Mouse (Mus musculus) forebrain, embryonic 16.5 days (tissue): ENCODE data around the gene G430095P16Rik. TPM values are rescaled to one million over a fixed set of nuclear protein-coding genes. Genes with fewer than 3 reads are reported as not detected.
A peak's percentile ranks its signal among the peaks of the same experiment; 100 is the strongest.

ENCODE experiments used
- ATAC-seq: fragments of 200-750 bp; cut with Nextera tagmentation; 2 replicates; pipeline ENCODE4 v1.8.0; 2017; ENCODE audit warnings: mild to moderate bottlenecking, moderate library complexity
- H3K27ac ChIP-seq: fragments of 300-500 bp; sonication (generic); 2 replicates; pipeline ENCODE4 v1.5.1; 2014; ENCODE audit warnings: low read length, control low read depth
- H3K27me3 ChIP-seq: fragments of 300-500 bp; sonication (generic); replicated peaks from 2 replicates; pipeline ENCODE4 v1.6.1; 2014; ENCODE audit warnings: low read length; ENCODE audit not compliant: control insufficient read depth, insufficient read depth
- H3K36me3 ChIP-seq: fragments of 300-500 bp; sonication (generic); 2 replicates; pipeline ENCODE4 v1.6.1; 2014; ENCODE audit not compliant: control insufficient read depth, insufficient read depth
- H3K4me1 ChIP-seq: fragments of 300-500 bp; sonication (generic); replicated peaks from 2 replicates; pipeline ENCODE4 v1.6.1; 2014; ENCODE audit warnings: low read length; ENCODE audit not compliant: control insufficient read depth, insufficient read depth
- H3K4me2 ChIP-seq: fragments of 300-500 bp; sonication (generic); 2 replicates; pipeline ENCODE4 v1.6.1; 2014; ENCODE audit warnings: mild to moderate bottlenecking, low read length, control low read depth
- H3K4me3 ChIP-seq: fragments of 300-500 bp; sonication (generic); replicated peaks from 2 replicates; pipeline ENCODE4 v1.5.1; 2014; ENCODE audit warnings: mild to moderate bottlenecking, low read length, control low read depth
- H3K9ac ChIP-seq: fragments of 300-500 bp; sonication (generic); replicated peaks from 2 replicates; pipeline ENCODE4 v1.6.1; 2014; ENCODE audit warnings: low read depth, low read length, control low read depth
- H3K9me3 ChIP-seq: fragments of 300-500 bp; sonication (generic); 2 replicates; pipeline ENCODE4 v1.6.1; 2016; ENCODE audit warnings: low read length; ENCODE audit not compliant: control insufficient read depth
- WGBS: fragments of 180-500 bp; shearing (Covaris S2); extraction: QIAGEN DNeasy Blood & Tissue Kit; methylation state at CpG from one replicate; pipeline ENCODE4 v1.1.7; 2014; 5-methylcytosine and 5-hydroxymethylcytosine counted together
- polyA plus RNA-seq: library from polyadenylated mRNA; unstranded; fragments of >200 nt; fragmentation: Nextera tagmentation; extraction: Ambion mirVana; gene quantifications from 2 replicates; pipeline ENCODE4 v1.2.1, GENCODE M21; 2015

Gene G430095P16Rik
- polyA plus RNA-seq, 1 experiment from 2014 or later = 2.2 TPM

DNA sequence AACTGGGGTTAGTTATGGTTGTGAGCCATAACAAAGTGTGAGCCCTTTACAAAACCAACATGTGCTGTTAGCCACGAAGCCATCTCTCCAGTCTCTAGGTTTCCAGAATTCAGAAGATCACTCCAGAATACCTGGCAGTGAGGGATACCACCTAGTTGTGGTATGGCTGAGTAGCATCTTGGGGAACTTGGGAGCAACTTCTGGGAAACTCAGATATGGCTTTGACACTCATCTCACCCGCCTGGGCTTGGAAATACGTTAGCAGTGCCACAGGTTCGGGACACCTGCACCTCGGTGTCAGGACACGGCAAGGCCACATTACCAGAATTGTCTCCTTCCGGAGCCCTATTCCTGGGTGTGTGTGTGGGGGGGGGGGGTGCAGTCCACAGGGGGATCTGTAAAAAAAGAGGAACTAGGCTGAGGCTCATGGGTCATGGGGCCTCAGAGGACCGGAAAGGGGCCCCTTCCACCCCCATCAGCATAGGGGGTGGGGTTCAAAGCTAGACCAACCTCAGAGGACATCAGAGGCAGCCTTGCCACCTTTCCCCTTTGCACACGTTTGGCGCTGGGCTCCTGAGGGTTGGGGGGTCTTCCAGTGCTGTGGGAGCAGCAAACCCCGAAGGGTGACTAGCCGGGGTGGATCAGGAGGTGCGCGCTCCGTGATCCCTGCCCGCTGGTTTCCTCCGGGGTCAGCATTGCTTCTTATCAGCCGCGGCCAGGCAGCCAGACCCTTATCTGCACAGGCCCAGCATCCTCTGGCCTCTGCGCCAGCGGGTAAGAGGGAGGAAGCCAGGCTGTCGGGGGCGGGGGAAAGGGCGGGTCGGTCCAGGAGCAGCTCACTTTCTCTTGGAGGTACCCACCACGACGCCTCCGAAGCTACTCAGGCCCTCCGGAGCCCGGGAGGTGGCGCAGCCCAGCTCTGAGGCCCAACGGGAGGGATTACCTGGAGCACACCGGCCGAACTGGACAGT lies 21.6 kb upstream of the G430095P16Rik start, which contains the start of gene Lyl1:
Gene Lyl1, plus strand, starts transcription at position 517 of the 971 bp plus-strand sequence.
- peaks cover 36% of the 10 kb centered on the region for H3K4me1 ChIP-seq
- peaks cover 14% of the 10 kb centered on the region; the same call in 1 of the 2 replicates for H3K36me3 ChIP-seq
- H3K27ac ChIP-seq = peak within 1 kb of the TSS; percentile 60
- H3K4me3 ChIP-seq = no peak within 1 kb of the TSS
- H3K9me3 ChIP-seq = no peaks in the 10 kb centered on the region
- ATAC-seq = no peak
- peaks cover 29% of the 10 kb centered on the region for H3K27me3 ChIP-seq
- no peak within 1 kb of the TSS for H3K4me2 ChIP-seq
- 19% methylated on average over 33 of the region's 34 CpGs for WGBS
- peak within 1 kb of the TSS; percentile 29; the same call in 1 of the 2 replicates for H3K9ac ChIP-seq

DNA sequence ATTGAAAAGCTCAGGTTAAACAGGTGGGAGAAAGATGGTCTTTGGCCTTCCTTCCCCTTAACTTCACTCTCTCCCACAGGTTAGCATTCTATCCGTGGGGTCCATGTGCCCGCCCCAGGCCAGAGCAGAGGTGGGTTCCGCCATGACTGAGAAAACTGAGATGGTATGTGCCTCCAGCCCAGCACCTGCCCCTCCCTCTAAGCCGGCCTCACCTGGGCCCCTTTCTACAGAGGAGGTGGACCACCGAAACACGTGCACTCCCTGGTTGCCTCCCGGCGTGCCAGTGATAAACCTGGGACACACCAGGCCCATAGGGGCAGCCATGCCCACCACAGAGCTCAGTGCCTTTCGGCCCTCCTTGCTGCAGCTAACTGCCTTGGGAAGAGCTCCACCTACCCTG lies 20.2 kb upstream of the G430095P16Rik start:
- no peak for ATAC-seq
- H3K9me3 ChIP-seq = no peaks in the 10 kb centered on the region
- no peak overlapping the region for H3K27ac ChIP-seq
- peaks cover 29% of the 10 kb centered on the region for H3K27me3 ChIP-seq
- WGBS = 73% methylated on average over 9 of the region's 9 CpGs
- H3K36me3 ChIP-seq = peaks cover 12% of the 10 kb centered on the region; the same call in 1 of the 2 replicates
- H3K4me2 ChIP-seq = no peak overlapping the region
- no peak overlapping the region for H3K9ac ChIP-seq
- no peak overlapping the region for H3K4me3 ChIP-seq
- H3K4me1 ChIP-seq = peaks cover 46% of the 10 kb centered on the region

DNA sequence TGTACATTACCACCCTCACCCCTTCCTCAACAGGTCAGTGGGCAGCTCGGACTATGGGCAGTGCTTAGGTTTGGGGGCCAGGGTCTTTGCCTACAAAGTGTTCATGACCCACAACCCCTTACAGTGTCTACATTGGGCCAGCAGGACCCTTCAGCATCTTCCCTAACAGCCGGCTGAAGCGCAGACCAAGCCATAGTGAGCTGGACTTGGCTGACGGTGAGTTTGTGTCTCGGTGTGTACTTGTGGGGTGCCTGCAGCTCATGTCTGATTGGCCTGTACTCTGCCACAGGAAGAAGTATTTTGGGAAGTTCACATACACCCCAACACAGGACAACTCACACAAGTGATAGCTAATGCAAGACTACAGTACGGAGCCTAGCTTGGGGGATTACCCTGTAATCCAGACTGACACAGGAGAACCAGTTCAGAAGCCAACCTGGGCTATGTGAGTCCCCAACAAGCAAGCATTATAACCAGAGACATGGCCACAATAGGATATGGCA lies 19.8 kb upstream of the G430095P16Rik start:
- no peak for ATAC-seq
- H3K27me3 ChIP-seq = peaks cover 31% of the 10 kb centered on the region

DNA sequence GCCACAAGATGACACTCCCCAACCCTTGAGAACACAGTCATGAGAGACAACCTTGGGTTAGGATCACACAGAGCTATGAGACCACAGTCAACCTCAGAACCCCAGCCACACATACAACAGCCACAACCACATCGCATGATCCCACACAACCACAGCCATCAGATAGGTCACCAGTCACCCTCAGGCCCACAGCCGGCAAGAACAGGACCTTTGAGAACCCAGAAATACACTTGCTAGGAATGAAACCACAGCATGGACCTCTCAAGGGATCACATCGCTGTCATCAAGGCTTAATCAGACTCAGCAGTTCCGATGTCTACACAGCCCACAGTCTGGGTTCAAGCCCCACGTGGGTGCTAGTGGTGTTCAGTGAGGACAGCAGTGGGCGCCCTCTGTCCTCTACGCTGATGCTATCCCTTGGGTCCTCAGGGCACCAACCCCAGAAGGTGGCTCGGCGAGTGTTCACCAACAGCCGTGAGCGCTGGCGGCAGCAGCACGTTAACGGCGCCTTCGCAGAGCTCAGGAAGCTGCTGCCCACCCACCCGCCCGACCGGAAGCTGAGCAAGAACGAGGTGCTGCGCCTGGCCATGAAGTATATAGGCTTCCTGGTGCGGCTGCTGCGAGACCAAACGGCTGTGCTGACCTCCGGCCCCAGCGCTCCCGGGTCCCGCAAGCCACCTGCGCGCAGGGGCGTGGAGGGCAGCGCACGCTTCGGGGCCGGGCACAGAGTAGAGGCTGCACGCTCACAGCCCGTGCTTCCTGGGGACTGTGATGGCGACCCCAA lies 19.1 kb upstream of the G430095P16Rik start:
- Histone ChIP-seq H3K4me2 (peak overlapping the region; percentile 20), H3K9ac (peak overlapping the region; percentile 10; the same call in 1 of the 2 replicates), H3K9me3 (no peaks in the 10 kb centered on the region), H3K4me3 (no peak overlapping the region), H3K27me3 (peaks cover 32% of the 10 kb centered on the region), H3K36me3 (peaks cover 5% of the 10 kb centered on the region; the same call in 1 of the 2 replicates), H3K4me1 (peaks cover 56% of the 10 kb centered on the region), H3K27ac (peak overlapping the region; percentile 87)
- 16% methylated on average over 38 of the region's 38 CpGs for WGBS
- no peak for ATAC-seq

More for the DNA sequence above, 19.8 kb upstream of the G430095P16Rik start:
- H3K9me3 ChIP-seq = no peaks in the 10 kb centered on the region
- H3K9ac ChIP-seq = no peak overlapping the region
- no peak overlapping the region for H3K4me3 ChIP-seq
- 83% methylated on average over 6 of the region's 6 CpGs for WGBS
- H3K4me1 ChIP-seq = peaks cover 51% of the 10 kb centered on the region
- H3K27ac ChIP-seq = no peak overlapping the region
- no peak overlapping the region for H3K4me2 ChIP-seq
- H3K36me3 ChIP-seq = peaks cover 7% of the 10 kb centered on the region; the same call in 1 of the 2 replicates

DNA sequence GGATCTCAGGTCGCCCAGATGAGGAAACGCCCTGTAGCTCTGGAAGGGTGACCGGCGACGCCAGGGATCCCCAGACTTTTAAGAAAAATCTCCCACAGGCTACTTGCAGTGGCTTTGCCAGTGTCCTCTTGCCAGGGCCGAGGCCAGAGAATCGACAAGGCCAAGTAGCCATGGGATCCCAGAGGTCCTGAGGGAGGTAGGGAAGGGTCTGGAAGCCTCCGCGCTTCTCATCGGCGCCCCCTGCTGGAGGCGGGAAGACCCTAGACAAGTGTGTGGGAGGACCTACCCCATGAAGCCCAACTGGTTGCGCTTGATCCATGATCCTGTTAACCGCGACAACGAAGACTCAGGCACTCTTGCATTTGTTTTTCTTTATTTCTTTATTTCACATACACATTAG lies 18.5 kb upstream of the G430095P16Rik start:
- H3K4me1 ChIP-seq = peaks cover 58% of the 10 kb centered on the region
- peaks cover 2% of the 10 kb centered on the region; the same call in 1 of the 2 replicates for H3K36me3 ChIP-seq
- H3K27me3 ChIP-seq = peaks cover 32% of the 10 kb centered on the region
- peak overlapping the region; percentile 10; the same call in 1 of the 2 replicates for H3K9ac ChIP-seq
- no peaks in the 10 kb centered on the region for H3K9me3 ChIP-seq
- H3K27ac ChIP-seq = peak overlapping the region; percentile 87
- peak overlapping the region; percentile 34; the same call in 1 of the 2 replicates for H3K4me3 ChIP-seq
- ATAC-seq = peak; percentile 21; the same call in 1 of the 2 replicates
- whole genome bisulfite sequencing = 3% methylated on average over 16 of the region's 16 CpGs
- peak overlapping the region; percentile 56 for H3K4me2 ChIP-seq

DNA sequence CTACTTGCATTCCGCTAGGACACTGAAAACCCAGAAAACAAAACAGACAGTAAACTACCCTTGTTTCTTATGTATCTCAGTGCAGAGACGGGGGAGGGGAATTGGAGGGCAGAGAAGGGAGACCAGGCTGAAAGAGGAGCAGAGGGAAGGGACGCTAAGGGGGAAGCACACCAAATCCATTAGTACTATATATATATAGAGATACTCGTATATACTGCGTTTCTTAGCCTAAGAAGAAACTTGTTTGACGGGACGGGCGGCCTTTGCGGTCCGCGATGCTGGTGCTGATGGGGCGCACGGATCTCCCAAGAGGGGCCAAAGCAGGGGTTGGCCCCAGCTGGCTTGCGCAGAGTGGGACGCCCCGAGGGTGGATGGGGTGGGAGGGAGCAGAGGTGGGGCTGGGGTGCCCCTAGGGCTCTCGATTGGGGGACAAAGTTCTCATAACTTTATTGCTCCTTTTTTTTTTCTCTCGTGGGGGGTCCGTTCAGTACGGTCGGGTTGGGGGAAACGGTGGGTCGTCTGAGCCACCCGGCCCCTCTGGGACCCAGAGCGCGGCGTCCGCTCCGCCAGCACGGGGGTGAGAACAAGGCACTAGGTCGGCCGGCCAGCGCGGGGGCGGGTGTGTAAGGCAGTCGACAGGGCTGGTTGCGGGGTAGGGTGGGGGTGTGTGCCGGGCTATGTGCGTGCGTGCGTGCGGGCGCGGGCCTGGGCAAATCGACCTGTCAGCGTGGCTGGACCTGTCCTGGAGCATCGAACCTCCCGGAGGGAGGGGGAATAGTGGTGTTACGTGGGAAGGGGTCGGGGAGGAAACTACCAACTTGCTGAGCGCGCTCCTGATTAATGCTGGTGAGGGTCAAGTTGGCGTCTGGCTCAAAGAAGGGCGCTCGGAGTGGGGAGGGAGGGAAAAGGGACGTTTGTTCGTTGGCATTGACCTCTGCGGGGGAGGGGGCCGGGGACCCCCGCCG lies 17.7 kb upstream of the G430095P16Rik start:
- H3K4me1 ChIP-seq = peaks cover 65% of the 10 kb centered on the region
- H3K27me3 ChIP-seq = peaks cover 32% of the 10 kb centered on the region

DNA sequence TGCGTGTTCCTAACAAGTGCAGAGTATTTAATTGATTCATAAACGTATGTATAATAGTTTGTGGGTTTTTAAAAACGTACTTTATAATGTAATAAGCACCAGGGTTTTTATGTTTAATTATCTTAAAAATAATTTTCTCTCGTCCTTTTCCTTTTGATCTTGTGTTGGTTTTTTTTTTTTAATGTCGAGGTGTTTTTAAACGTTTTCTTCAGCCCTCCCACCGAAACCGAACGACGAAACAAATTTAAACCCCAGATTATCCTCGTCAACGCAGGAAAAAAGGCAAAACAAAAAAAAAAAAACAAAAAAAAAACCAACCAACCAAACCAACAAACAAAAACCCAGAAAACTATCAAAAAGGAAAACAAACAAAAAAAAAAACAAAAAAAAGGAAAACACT lies 16.8 kb upstream of the G430095P16Rik start:
- 7% methylated on average over 12 of the region's 12 CpGs for WGBS
- Histone ChIP-seq H3K27me3 (peaks cover 32% of the 10 kb centered on the region), H3K4me2 (peak overlapping the region; percentile 56), H3K4me1 (peaks cover 68% of the 10 kb centered on the region), H3K4me3 (peak overlapping the region; percentile 34), H3K36me3 (no peaks in the 10 kb centered on the region), H3K27ac (peak overlapping the region; percentile 87), H3K9ac (peak overlapping the region; percentile 63), H3K9me3 (no peaks in the 10 kb centered on the region)
- no peak for ATAC-seq

More for the DNA sequence above, 17.7 kb upstream of the G430095P16Rik start:
- H3K27ac ChIP-seq = peak overlapping the region; percentile 87
- H3K4me3 ChIP-seq = peak overlapping the region; percentile 34
- WGBS = 4% methylated on average over 54 of the region's 61 CpGs
- H3K4me2 ChIP-seq = peak overlapping the region; percentile 56
- no peaks in the 10 kb centered on the region for H3K36me3 ChIP-seq
- peak overlapping the region; percentile 63 for H3K9ac ChIP-seq
- H3K9me3 ChIP-seq = no peaks in the 10 kb centered on the region
- ATAC-seq = no peak

DNA sequence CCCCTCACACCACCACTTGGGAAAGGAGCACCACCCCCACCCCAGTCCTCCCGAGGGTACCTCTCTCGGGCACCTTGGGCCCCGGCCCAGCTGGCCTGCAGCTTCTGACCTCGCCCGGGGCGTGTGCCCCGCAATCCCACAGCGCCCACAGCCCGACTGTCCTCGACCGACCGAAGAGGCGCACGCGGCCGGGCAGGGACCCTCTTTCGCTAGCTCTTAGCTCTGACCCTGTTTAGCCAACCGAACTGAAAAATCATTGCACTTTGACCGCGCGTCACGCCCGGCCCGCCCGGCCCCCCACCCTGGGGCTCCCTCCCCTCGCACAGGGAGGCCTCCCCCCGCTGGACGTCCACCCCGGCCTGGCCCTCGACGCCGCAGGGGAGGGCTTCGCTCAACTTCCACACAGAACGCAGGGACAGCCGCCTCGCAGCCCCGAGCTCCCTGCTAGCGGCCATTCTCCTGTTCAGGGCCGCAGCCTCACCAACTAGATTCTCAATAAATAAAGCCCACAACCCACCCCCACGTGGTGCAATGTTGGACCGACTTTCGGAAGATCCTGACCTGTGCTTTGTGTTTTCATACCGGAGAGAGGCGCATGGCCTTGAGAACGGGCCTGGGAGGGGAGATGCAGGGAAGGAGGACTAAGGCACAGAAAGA lies 16.1 kb upstream of the G430095P16Rik start:
- H3K9me3 ChIP-seq = no peaks in the 10 kb centered on the region
- peak overlapping the region; percentile 32 for H3K4me3 ChIP-seq
- no peaks in the 10 kb centered on the region for H3K36me3 ChIP-seq
- H3K9ac ChIP-seq = peak overlapping the region; percentile 72
- 6% methylated on average over 42 of the region's 45 CpGs for WGBS
- H3K27ac ChIP-seq = peak overlapping the region; percentile 87
- peak overlapping the region; percentile 51 for H3K4me2 ChIP-seq
- H3K4me1 ChIP-seq = peaks cover 70% of the 10 kb centered on the region
- ATAC-seq = no peak
- peaks cover 26% of the 10 kb centered on the region for H3K27me3 ChIP-seq
